Mouse (Mus musculus): ENCODE measurements around the gene Car10. TPM values are rescaled to one million over a fixed set of nuclear protein-coding genes. Genes with fewer than 3 reads are reported as not detected.
"Not testable (repeated sequence)": the region's sequence is repeated elsewhere in the genome, so short reads cannot be mapped to it uniquely, and the experiment has no call there.

The Car10 gene
- polyA plus RNA-seq, 1 experiment from 2014 or later: 1.2 TPM

- H3K4me2 ChIP-seq (replicated peaks): no peak overlapping the region
- no peak overlapping the region for H3K9ac ChIP-seq
- ATAC-seq (ENCODE audit: insufficient number of reproducible peaks, insufficient read depth, low FRiP score, low TSS enrichment): no peak
- no peaks in the 10 kb centered on the region for H3K36me3 ChIP-seq
- no peaks in the 10 kb centered on the region for H3K4me1 ChIP-seq
- H3K27me3 ChIP-seq: no peaks in the 10 kb centered on the region
- no peak overlapping the region for H3K27ac ChIP-seq
- H3K4me3 ChIP-seq: no peak overlapping the region
- H3K9me3 ChIP-seq: no peaks in the 10 kb centered on the region
- 91% methylated on average over 3 of the region's 3 CpGs for WGBS
These were observed 239.9 kb downstream of the Car10 start for GRCm38 (mm10) chr11:93337756-93338155.

GRCm38 (mm10) chr11:93343961-93344360 is 246.1 kb downstream of the Car10 start:
- no peak overlapping the region for H3K9ac ChIP-seq
- H3K9me3 ChIP-seq: no peaks in the 10 kb centered on the region
- ATAC-seq (ENCODE audit: insufficient number of reproducible peaks, insufficient read depth, low FRiP score, low TSS enrichment): no peak
- H3K36me3 ChIP-seq: no peaks in the 10 kb centered on the region
- 85% methylated on average over 3 of the region's 3 CpGs for WGBS
- no peak overlapping the region for H3K4me3 ChIP-seq
- H3K27me3 ChIP-seq: no peaks in the 10 kb centered on the region
- no peak overlapping the region for H3K27ac ChIP-seq
- no peaks in the 10 kb centered on the region for H3K4me1 ChIP-seq
- H3K4me2 ChIP-seq (replicated peaks): no peak overlapping the region

GRCm38 (mm10) chr11:93344869-93345268 is 247.0 kb downstream of the Car10 start:
- WGBS: 79% methylated on average over 3 of the region's 3 CpGs
- H3K9ac ChIP-seq: no peak overlapping the region
- no peak overlapping the region for H3K27ac ChIP-seq
- no peaks in the 10 kb centered on the region for H3K4me1 ChIP-seq
- no peak overlapping the region for H3K4me3 ChIP-seq
- H3K36me3 ChIP-seq: no peaks in the 10 kb centered on the region
- ATAC-seq (ENCODE audit: insufficient number of reproducible peaks, insufficient read depth, low FRiP score, low TSS enrichment): no peak
- no peaks in the 10 kb centered on the region for H3K27me3 ChIP-seq
- no peak overlapping the region for H3K4me2 ChIP-seq (replicated peaks)
- H3K9me3 ChIP-seq: no peaks in the 10 kb centered on the region

- no peak overlapping the region for H3K4me2 ChIP-seq (replicated peaks)
- H3K27me3 ChIP-seq: no peaks in the 10 kb centered on the region
- no peaks in the 10 kb centered on the region for H3K36me3 ChIP-seq
- no peak overlapping the region for H3K4me3 ChIP-seq
- WGBS: 67% methylated on average over 2 of the region's 2 CpGs
- ATAC-seq (ENCODE audit: insufficient number of reproducible peaks, insufficient read depth, low FRiP score, low TSS enrichment): no peak
- no peaks in the 10 kb centered on the region for H3K9me3 ChIP-seq
- H3K4me1 ChIP-seq: no peaks in the 10 kb centered on the region
- H3K9ac ChIP-seq: no peak overlapping the region
- no peak overlapping the region for H3K27ac ChIP-seq
These were observed 263.7 kb downstream of the Car10 start for GRCm38 (mm10) chr11:93361576-93361975.

GRCm38 (mm10) chr11:93364171-93364570 is 266.3 kb downstream of the Car10 start:
- Histone ChIP-seq H3K4me2 (replicated peaks) (no peak overlapping the region), H3K4me3 (no peak overlapping the region), H3K9me3 (no peaks in the 10 kb centered on the region), H3K36me3 (no peaks in the 10 kb centered on the region), H3K4me1 (no peaks in the 10 kb centered on the region), H3K27me3 (no peaks in the 10 kb centered on the region), H3K27ac (no peak overlapping the region), H3K9ac (no peak overlapping the region)
- ATAC-seq (ENCODE audit: insufficient number of reproducible peaks, insufficient read depth, low FRiP score, low TSS enrichment): no peak

GRCm38 (mm10) chr11:93367244-93367643 is 269.4 kb downstream of the Car10 start:
- no peaks in the 10 kb centered on the region for H3K9me3 ChIP-seq
- H3K27ac ChIP-seq: no peak overlapping the region
- H3K36me3 ChIP-seq: no peaks in the 10 kb centered on the region
- H3K4me2 ChIP-seq (replicated peaks): no peak overlapping the region
- no peak overlapping the region for H3K9ac ChIP-seq
- ATAC-seq (ENCODE audit: insufficient number of reproducible peaks, insufficient read depth, low FRiP score, low TSS enrichment): no peak
- no peaks in the 10 kb centered on the region for H3K27me3 ChIP-seq
- WGBS: 55% methylated on average over 4 of the region's 4 CpGs
- H3K4me1 ChIP-seq: no peaks in the 10 kb centered on the region
- H3K4me3 ChIP-seq: no peak overlapping the region

GRCm38 (mm10) chr11:93367740-93368139 is 269.9 kb downstream of the Car10 start:
- no peak overlapping the region for H3K4me3 ChIP-seq
- H3K27ac ChIP-seq: no peak overlapping the region
- no peaks in the 10 kb centered on the region for H3K27me3 ChIP-seq
- no peak for ATAC-seq (ENCODE audit: insufficient number of reproducible peaks, insufficient read depth, low FRiP score, low TSS enrichment)
- H3K4me2 ChIP-seq (replicated peaks): no peak overlapping the region
- H3K9me3 ChIP-seq: no peaks in the 10 kb centered on the region
- H3K36me3 ChIP-seq: no peaks in the 10 kb centered on the region
- WGBS: 80% methylated on average over 5 of the region's 5 CpGs
- H3K4me1 ChIP-seq: no peaks in the 10 kb centered on the region
- H3K9ac ChIP-seq: no peak overlapping the region

GRCm38 (mm10) chr11:93373697-93374354 is 276.0 kb downstream of the Car10 start:
- no peaks in the 10 kb centered on the region for H3K9me3 ChIP-seq
- 80% methylated on average over 4 of the region's 4 CpGs for WGBS
- no peak overlapping the region for H3K4me3 ChIP-seq
- H3K27ac ChIP-seq: no peak overlapping the region
- no peak overlapping the region for H3K9ac ChIP-seq
- ATAC-seq (ENCODE audit: insufficient number of reproducible peaks, insufficient read depth, low FRiP score, low TSS enrichment): no peak
- H3K4me2 ChIP-seq (replicated peaks): no peak overlapping the region
- H3K36me3 ChIP-seq: no peaks in the 10 kb centered on the region
- no peaks in the 10 kb centered on the region for H3K27me3 ChIP-seq
- no peaks in the 10 kb centered on the region for H3K4me1 ChIP-seq

GRCm38 (mm10) chr11:93391159-93391558 is 293.3 kb downstream of the Car10 start:
- Histone ChIP-seq H3K27me3 (no peaks in the 10 kb centered on the region), H3K4me2 (replicated peaks) (no peak overlapping the region), H3K4me1 (no peaks in the 10 kb centered on the region), H3K9ac (no peak overlapping the region), H3K27ac (no peak overlapping the region), H3K9me3 (no peaks in the 10 kb centered on the region), H3K4me3 (no peak overlapping the region), H3K36me3 (no peaks in the 10 kb centered on the region)
- no peak for ATAC-seq (ENCODE audit: insufficient number of reproducible peaks, insufficient read depth, low FRiP score, low TSS enrichment)
- WGBS: 80% methylated on average over 4 of the region's 4 CpGs

GRCm38 (mm10) chr11:93393371-93393770 is 295.5 kb downstream of the Car10 start:
- ATAC-seq (ENCODE audit: insufficient number of reproducible peaks, insufficient read depth, low FRiP score, low TSS enrichment); H3K4me2 ChIP-seq (replicated peaks); H3K9ac ChIP-seq; H3K9me3 ChIP-seq; H3K4me3 ChIP-seq; H3K4me1 ChIP-seq; H3K27ac ChIP-seq; H3K36me3 ChIP-seq; H3K27me3 ChIP-seq: not testable (repeated sequence)

GRCm38 (mm10) chr11:93396356-93396755 is 298.5 kb downstream of the Car10 start:
- H3K36me3 ChIP-seq: no peaks in the 10 kb centered on the region
- no peak for ATAC-seq (ENCODE audit: insufficient number of reproducible peaks, insufficient read depth, low FRiP score, low TSS enrichment)
- 95% methylated on average over 2 of the region's 2 CpGs for WGBS
- H3K27me3 ChIP-seq: no peaks in the 10 kb centered on the region
- H3K9ac ChIP-seq: no peak overlapping the region
- H3K4me1 ChIP-seq: no peaks in the 10 kb centered on the region
- no peaks in the 10 kb centered on the region for H3K9me3 ChIP-seq
- H3K4me3 ChIP-seq: no peak overlapping the region
- no peak overlapping the region for H3K4me2 ChIP-seq (replicated peaks)
- no peak overlapping the region for H3K27ac ChIP-seq

- not testable (repeated sequence) for H3K4me3 ChIP-seq; H3K9ac ChIP-seq; H3K27ac ChIP-seq; H3K4me1 ChIP-seq; H3K27me3 ChIP-seq; H3K9me3 ChIP-seq; ATAC-seq (ENCODE audit: insufficient number of reproducible peaks, insufficient read depth, low FRiP score, low TSS enrichment); H3K4me2 ChIP-seq (replicated peaks); H3K36me3 ChIP-seq
- WGBS: 75% methylated on average over 1 of the region's 1 CpGs
These were observed 303.3 kb downstream of the Car10 start for GRCm38 (mm10) chr11:93401167-93401566.

- no peaks in the 10 kb centered on the region for H3K9me3 ChIP-seq
- no peak overlapping the region for H3K4me3 ChIP-seq
- no peaks in the 10 kb centered on the region for H3K4me1 ChIP-seq
- no peak for ATAC-seq (ENCODE audit: insufficient number of reproducible peaks, insufficient read depth, low FRiP score, low TSS enrichment)
- H3K27ac ChIP-seq: no peak overlapping the region
- no peaks in the 10 kb centered on the region for H3K36me3 ChIP-seq
- H3K27me3 ChIP-seq: no peaks in the 10 kb centered on the region
- H3K4me2 ChIP-seq (replicated peaks): no peak overlapping the region
- H3K9ac ChIP-seq: no peak overlapping the region
- WGBS: 81% methylated on average over 5 of the region's 5 CpGs
These were observed 310.2 kb downstream of the Car10 start for GRCm38 (mm10) chr11:93407981-93408380.
